ENCODE assay signal across 33 mouse cellular contexts in the genomic region with DNA sequence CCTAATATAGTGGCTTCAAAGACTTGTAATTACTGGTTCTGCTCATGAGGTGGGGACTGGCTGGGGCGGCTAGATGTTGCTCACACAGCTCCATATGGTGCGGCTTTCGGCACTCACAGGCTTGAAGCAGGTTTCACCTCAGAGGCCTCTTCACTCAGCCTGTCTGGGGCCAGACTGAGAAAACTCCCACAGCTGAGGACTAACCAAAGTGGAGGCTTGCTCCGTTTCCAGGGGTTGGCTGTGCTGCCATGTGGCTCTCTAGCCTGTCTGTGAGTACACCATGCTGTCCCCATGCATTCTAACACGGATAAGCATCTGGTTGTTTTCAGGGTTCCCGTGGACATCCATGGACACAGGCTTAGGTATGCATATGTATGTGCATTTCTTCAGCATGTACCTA. TPM values are rescaled to one million over a fixed set of nuclear protein-coding genes. Genes with fewer than 3 reads are reported as not detected.
DNase-seq lines count a peak whose midpoint lies in the region; ATAC-seq and TF ChIP-seq lines count a peak whose summit lies in the region.
"Had no signal": no experiment of that assay in that cellular context is flagged by ENCODE, and none has a peak within 500 bp of the region (broad histone marks: within the 10 kb centered on the region; RNA-seq: fewer than 3 reads in every experiment).

No protein-coding gene starts in this region.

- no peak for TF ChIP-seq EP300 in CH12.LX (IDR thresholded peaks at IDR 0.05; ENCODE audit: low read length)

- no peak; the same call in none of the 2 replicates for TF ChIP-seq RAD21 in CH12.LX (IDR thresholded peaks at IDR 0.05; ENCODE audit: low read depth, low read length)

- H3K9ac ChIP-seq in CH12.LX (ENCODE audit: insufficient read depth, low read depth): peak overlapping the region; percentile 77
- no peak overlapping the region for H3K9ac ChIP-seq in intestine, postnatal 0 days (ENCODE audit: low read depth, low read length)
- H3K9ac ChIP-seq: forebrain, embryonic 13.5 days; hindbrain, embryonic 12.5 days; limb, embryonic 15.5 days; midbrain, embryonic 12.5 days had no signal

- intact Hi-C loops in gastrocnemius, adult 2 months (cut with DNase I): loop anchor here (10.0 kb wide), 1 partner anchor 106 kb away; no protein-coding TSS in a partner anchor
- intact Hi-C loops in heart, postnatal 25 days (cut with DNase I): loop anchor here (5.0 kb wide), 1 partner anchor 74 kb away; a partner anchor contains a TSS

- H3K27ac ChIP-seq in gastrocnemius, adult 2 months: 0 out of 2 replicates have a peak overlapping the region, but pooled peaks have one; percentile 24
- peak overlapping the region; percentile 97 for H3K27ac ChIP-seq in CH12.LX (ENCODE audit: insufficient read depth, low read depth)
- H3K27ac ChIP-seq in intestine, postnatal 0 days (ENCODE audit: low read depth, low read length): no peak overlapping the region
- H3K27ac ChIP-seq: forebrain, embryonic 13.5 days; hindbrain, embryonic 12.5 days; hindbrain, postnatal 0 days; limb, embryonic 15.5 days; midbrain, embryonic 12.5 days had no signal

- H3K27me3 ChIP-seq in CH12.LX (replicated peaks): peaks cover 2% of the 10 kb centered on the region
- H3K27me3 ChIP-seq in intestine, postnatal 0 days (replicated peaks; ENCODE audit: control insufficient read depth, insufficient read depth, low read length): no peaks in the 10 kb centered on the region
- H3K27me3 ChIP-seq: forebrain, embryonic 13.5 days; hindbrain, embryonic 12.5 days; limb, embryonic 15.5 days; midbrain, embryonic 12.5 days had no signal

- H3K79me2 ChIP-seq in CH12.LX (replicated peaks; ENCODE audit: control insufficient read depth, extremely low read depth, insufficient read depth, poor library complexity, severe bottlenecking): no peaks in the 10 kb centered on the region

- no peak for TF ChIP-seq CTCF in gastrocnemius, adult 2 months (IDR thresholded peaks at IDR 0.05)
- TF ChIP-seq CTCF in CH12.LX (conservative IDR thresholded peaks at IDR 0.05 in 1 of 2, IDR thresholded peaks at IDR 0.05 in 1 of 2; ENCODE audit: low read depth in 2 of 2, low read length in 2 of 2): no peak
- TF ChIP-seq CTCF in intestine, postnatal 0 days (IDR thresholded peaks at IDR 0.05; ENCODE audit: low read depth): no peak

- TF ChIP-seq POLR2A in CH12.LX (IDR thresholded peaks at IDR 0.05; ENCODE audit: low read depth, low read length): peak; percentile 52

- peaks cover 47 to 67% of the 10 kb centered on the region in 2 experiments for H3K4me1 ChIP-seq in CH12.LX (ENCODE audit: control insufficient read depth in 1 of 2, insufficient read depth in 2 of 2)
- peaks cover 6% of the 10 kb centered on the region; the same call in 1 of the 2 replicates for H3K4me1 ChIP-seq in intestine, postnatal 0 days (replicated peaks; ENCODE audit: control insufficient read depth, insufficient read depth, low read length)

- 0 out of 2 replicates have a peak, but pooled peaks have one; percentile 31 for ATAC-seq in intestine, postnatal 0 days
- ATAC-seq: forebrain, embryonic 13.5 days; hindbrain, postnatal 0 days had no signal

- no peak overlapping the region for H3K4me3 ChIP-seq in gastrocnemius, adult 2 months
- H3K4me3 ChIP-seq in CH12.LX (replicated peaks in 1 of 3; ENCODE audit: low read depth in 2 of 3, low read length in 2 of 3, poor library complexity in 1 of 3): peak overlapping the region in 1 of 3 experiments; percentile 24
- H3K4me3 ChIP-seq in intestine, postnatal 0 days (ENCODE audit: low read depth, low read length): no peak overlapping the region
- H3K4me3 ChIP-seq: forebrain, embryonic 13.5 days; hindbrain, embryonic 12.5 days; limb, embryonic 15.5 days; midbrain, embryonic 12.5 days had no signal

- DNase-seq in gastrocnemius, adult 2 months: no peak
- no peak for DNase-seq in gastrocnemius, postnatal 4 days (ENCODE audit: low spot score in 2 of 2)
- DNase-seq in heart, postnatal 4 days: peak; percentile 27
- DNase-seq in heart, postnatal 25 days (ENCODE audit: low spot score): no peak
- peak; percentile 75 for DNase-seq in CH12.LX (ENCODE audit: extremely low read depth)
- no peak for DNase-seq in right cerebral cortex, postnatal 10 days (ENCODE audit: low spot score in 2 of 2)
- DNase-seq in urinary bladder, postnatal 4 days (ENCODE audit: low spot score in 2 of 2): no peak
- DNase-seq: adrenal gland, adult 2 months; adrenal gland, postnatal 36 days; cerebellum, adult 18-20 months; cerebellum, postnatal 14 days; gastrocnemius, postnatal 25 days; heart, postnatal 10 days; kidney, adult 11 months; kidney, postnatal 14 days; layer of hippocampus, adult 9-11 months; lung, postnatal 36 days; right cerebral cortex, postnatal 14 days; thymus, adult 18-20 months; thymus, postnatal 25 days had no signal

- no peaks in the 10 kb centered on the region for H3K9me3 ChIP-seq in CH12.LX (replicated peaks; ENCODE audit: low read length)
- no peaks in the 10 kb centered on the region for H3K9me3 ChIP-seq in intestine, postnatal 0 days (ENCODE audit: control insufficient read depth)
- H3K9me3 ChIP-seq: forebrain, embryonic 13.5 days; hindbrain, embryonic 12.5 days; limb, embryonic 15.5 days; midbrain, embryonic 12.5 days had no signal

- no peaks in the 10 kb centered on the region for H3K36me3 ChIP-seq in CH12.LX (replicated peaks in 1 of 2; ENCODE audit: control insufficient read depth in 1 of 2, insufficient read depth in 1 of 2, low read length in 1 of 2)
- no peaks in the 10 kb centered on the region for H3K36me3 ChIP-seq in intestine, postnatal 0 days (ENCODE audit: control insufficient read depth, insufficient read depth)
- H3K36me3 ChIP-seq: hindbrain, embryonic 12.5 days; limb, embryonic 15.5 days; midbrain, embryonic 12.5 days had no signal

- H3K4me2 ChIP-seq in CH12.LX (ENCODE audit: insufficient read depth, low read depth, poor library complexity, severe bottlenecking): peak overlapping the region; percentile 84
- no peak overlapping the region for H3K4me2 ChIP-seq in intestine, postnatal 0 days (replicated peaks; ENCODE audit: low read depth)
- H3K4me2 ChIP-seq: forebrain, embryonic 13.5 days; hindbrain, embryonic 12.5 days; limb, embryonic 15.5 days; midbrain, embryonic 12.5 days had no signal

- WGBS in intestine, postnatal 0 days: 82% methylated on average over 6 of the region's 6 CpGs

- dilution Hi-C loops in CH12.LX (cut with MboI; ENCODE audit: extremely low pct_ligation_motif_present, extremely low pct_unique_long_range_greater_than_20kb, low sequenced_read_pairs): no loop called here

- in situ Hi-C loops in CH12.LX (cut with MboI; ENCODE audit: low pct_ligation_motif_present, low pct_unique_long_range_greater_than_20kb, low sequenced_read_pairs): no loop called here

TF ChIP-seq in CH12.LX, 34 proteins besides CTCF, POLR2A, EP300 and RAD21 (continues in another document):
- TF ChIP-seq NELFE (IDR thresholded peaks at IDR 0.05; ENCODE audit: low read depth, low read length) (0 out of 2 replicates have a peak, but pooled peaks have one; percentile 21), TBP (conservative IDR thresholded peaks at IDR 0.05; ENCODE audit: low read depth, low read length) (no peak), UBTF (IDR thresholded peaks at IDR 0.05; ENCODE audit: low read depth, low read length) (0 out of 2 replicates have a peak, but pooled peaks have one; percentile 64), GABPA (IDR thresholded peaks at IDR 0.05; ENCODE audit: insufficient replicate concordance, low read depth, low read length) (no peak), JUN (IDR thresholded peaks at IDR 0.05; ENCODE audit: insufficient read depth, low read depth, low read length) (no peak)

RNA-seq across cellular contexts. Expression of a gene that starts 16.6 kb away (rescaled TPM):
- 10 to 100 TPM; 55.5 to 61.6 TPM for total RNA-seq in gastrocnemius, adult 2 months (2021)
- 10 to 100 TPM; 42.5 to 57.1 TPM for total RNA-seq in gastrocnemius, postnatal 4 days (2021)
- total RNA-seq in heart, postnatal 4 days (2021): 100 to 1,000 TPM; 764 to 831 TPM
- 100 to 1,000 TPM; 481 to 520 TPM for total RNA-seq in heart, postnatal 25 days (2021)
- total RNA-seq in CH12.LX (2012; rRNA removed) (1.0 and 3.6 TPM in 2 replicates), CH12.LX (2014; rRNA removed) (0.17 and 0.30 TPM in 2 replicates)
- polyA plus RNA-seq in CH12.LX (2012; ENCODE audit: insufficient read length, low read depth): 0.35 and 1.1 TPM in 2 replicates
- polyA plus RNA-seq in intestine, postnatal 0 days (2015; fragmentation: Nextera tagmentation; extraction: Ambion mirVana): 16.6 and 16.9 TPM in 2 replicates

RNA-seq across cellular contexts. Expression of a gene that starts 31.8 kb away (rescaled TPM):
- total RNA-seq in gastrocnemius, adult 2 months (2021): not detected
- not detected for total RNA-seq in gastrocnemius, postnatal 4 days (2021)
- 1 to 10 TPM; 1.1 to 1.6 TPM for total RNA-seq in heart, postnatal 4 days (2021)
- not detected for total RNA-seq in heart, postnatal 25 days (2021)
- total RNA-seq in CH12.LX (2012; rRNA removed) (0.42 TPM in 1 of 2 replicates, not detected in the other), CH12.LX (2014; rRNA removed) (not detected in 2 replicates)
- polyA plus RNA-seq in CH12.LX (2012; ENCODE audit: insufficient read length, low read depth): 0.87 TPM in 1 of 2 replicates, not detected in the other
- polyA plus RNA-seq in intestine, postnatal 0 days (2015; fragmentation: Nextera tagmentation; extraction: Ambion mirVana): 0.38 TPM in 1 of 2 replicates, not detected in the other
- total RNA-seq: gastrocnemius, postnatal 25 days; heart, adult 8-10 months; heart, postnatal 10 days; hindbrain, postnatal 0 days; megakaryocyte, adult 5-6 weeks had no signal
- polyA plus RNA-seq: adrenal gland, adult 2 months; brain, embryonic 14.5 days; cortical plate, adult 2 months; forebrain, embryonic 13.5 days; hindbrain, embryonic 12.5 days; hindbrain, postnatal 0 days; kidney, embryonic 14.5 days; liver, embryonic 16.5 days; midbrain, embryonic 12.5 days; neural tube, embryonic 14.5 days had no signal

RNA-seq across cellular contexts. Expression of a gene that starts 31.8 kb away (rescaled TPM):
- total RNA-seq in gastrocnemius, adult 2 months (2021): 100 to 1,000 TPM; 138 to 190 TPM
- total RNA-seq in gastrocnemius, postnatal 4 days (2021): 100 to 1,000 TPM; 109 to 129 TPM
- total RNA-seq in heart, postnatal 4 days (2021): 100 to 1,000 TPM; 203 to 222 TPM
- 100 to 1,000 TPM; 261 to 277 TPM for total RNA-seq in heart, postnatal 25 days (2021)
- total RNA-seq in CH12.LX (2012; rRNA removed) (643 and 706 TPM in 2 replicates), CH12.LX (2014; rRNA removed) (410 and 438 TPM in 2 replicates)
- 533 and 622 TPM in 2 replicates for polyA plus RNA-seq in CH12.LX (2012; ENCODE audit: insufficient read length, low read depth)
- polyA plus RNA-seq in intestine, postnatal 0 days (2015; fragmentation: Nextera tagmentation; extraction: Ambion mirVana): 557 and 587 TPM in 2 replicates

RNA-seq across cellular contexts. Expression of a gene that starts 36.6 kb away (rescaled TPM):
- not detected for total RNA-seq in gastrocnemius, adult 2 months (2021)
- total RNA-seq in gastrocnemius, postnatal 4 days (2021): under 1 TPM in 1 of 2 experiments, not detected in 1; 0.20 TPM
- total RNA-seq in heart, postnatal 4 days (2021): under 1 TPM in 1 of 2 experiments, not detected in 1; 0.09 TPM
- total RNA-seq in heart, postnatal 25 days (2021): not detected
- 3.9 TPM in 2 replicates for total RNA-seq in CH12.LX (2012; rRNA removed)
- total RNA-seq in CH12.LX (2014; rRNA removed): 1.7 and 1.9 TPM in 2 replicates
- polyA plus RNA-seq in CH12.LX (2012; ENCODE audit: insufficient read length, low read depth): 2.0 and 2.9 TPM in 2 replicates
- 0.88 and 1.0 TPM in 2 replicates for polyA plus RNA-seq in intestine, postnatal 0 days (2015; fragmentation: Nextera tagmentation; extraction: Ambion mirVana)
- total RNA-seq: gastrocnemius, postnatal 25 days; heart, adult 8-10 months; heart, postnatal 10 days; megakaryocyte, adult 5-6 weeks had no signal
- polyA plus RNA-seq: adrenal gland, adult 2 months; kidney, embryonic 14.5 days; limb, embryonic 15.5 days had no signal

RNA-seq across cellular contexts. Expression of a gene that starts 54.4 kb away (rescaled TPM):
- total RNA-seq in gastrocnemius, adult 2 months (2021): 1 to 10 TPM; 5.3 to 6.3 TPM
- 1 to 10 TPM; 1.5 to 2.0 TPM for total RNA-seq in gastrocnemius, postnatal 4 days (2021)
- total RNA-seq in heart, postnatal 4 days (2021): 1 to 10 TPM; 5.8 to 5.9 TPM
- 1 to 10 TPM; 6.5 to 8.4 TPM for total RNA-seq in heart, postnatal 25 days (2021)
- total RNA-seq in CH12.LX (2012; rRNA removed) (20.6 and 27.9 TPM in 2 replicates), CH12.LX (2014; rRNA removed) (12.3 and 14.3 TPM in 2 replicates)
- 9.3 and 11.0 TPM in 2 replicates for polyA plus RNA-seq in CH12.LX (2012; ENCODE audit: insufficient read length, low read depth)
- polyA plus RNA-seq in intestine, postnatal 0 days (2015; fragmentation: Nextera tagmentation; extraction: Ambion mirVana): 1.6 and 1.8 TPM in 2 replicates

Comparison
In these comparisons a context has a peak if more than half of its experiments do, and no peak if none do; other contexts are left out.
1. DNase-seq: peak in heart, postnatal 4 days (single experiment) and CH12.LX (single experiment); none in gastrocnemius, adult 2 months (single experiment), gastrocnemius, postnatal 4 days (0 of 2), heart, postnatal 25 days (single experiment), right cerebral cortex, postnatal 10 days (0 of 2) and urinary bladder, postnatal 4 days (0 of 2).
2. RNA of a gene that starts 16.6 kb away (total RNA-seq): 764 to 831 TPM in heart, postnatal 4 days, 481 to 520 TPM in heart, postnatal 25 days, 55.5 to 61.6 TPM in gastrocnemius, adult 2 months and 42.5 to 57.1 TPM in gastrocnemius, postnatal 4 days; 0.17 to 3.6 TPM in CH12.LX; every median in the first group is over 4 times any median in the second.